Mouse (Mus musculus) cerebellum, adult (tissue): ENCODE results near the gene Fam92b.

Source experiments
- ATAC-seq: cut with Nextera tagmentation; 2 replicates; pipeline ENCODE4 v1.9.2; 2017; ENCODE audit warnings: mild to moderate bottlenecking, moderate library complexity, mixed read lengths; ENCODE audit not compliant: insufficient number of reproducible peaks, low FRiP score, low TSS enrichment

The Fam92b gene

GRCm38 (mm10) chr8:120190810-120191413 is 13.6 kb upstream of the Fam92b start:
- ATAC-seq = peak; percentile 95

- no peak for ATAC-seq
Observed at GRCm38 (mm10) chr8:120190107-120190809, 13.0 kb upstream of the Fam92b start.

- ATAC-seq = 0 out of 2 replicates have a peak, but pooled peaks have one; percentile 12
Observed at GRCm38 (mm10) chr8:120189440-120189839, 12.2 kb upstream of the Fam92b start.

- no peak for ATAC-seq
Observed at GRCm38 (mm10) chr8:120188510-120188909, 11.2 kb upstream of the Fam92b start.

- no peak for ATAC-seq
Observed at GRCm38 (mm10) chr8:120186454-120186853, 9.2 kb upstream of the Fam92b start.

GRCm38 (mm10) chr8:120184850-120185792 is 7.9 kb upstream of the Fam92b start:
- no peak for ATAC-seq

GRCm38 (mm10) chr8:120184366-120184765 is 7.1 kb upstream of the Fam92b start:
- ATAC-seq = no peak

GRCm38 (mm10) chr8:120181861-120182414 is 4.7 kb upstream of the Fam92b start:
- ATAC-seq = no peak

GRCm38 (mm10) chr8:120181274-120181673 is 4.0 kb upstream of the Fam92b start:
- no peak for ATAC-seq

GRCm38 (mm10) chr8:120180445-120180970 is 3.2 kb upstream of the Fam92b start:
- no peak for ATAC-seq

GRCm38 (mm10) chr8:120179027-120179431 is 1.8 kb upstream of the Fam92b start:
- peak; percentile 72; the same call in 1 of the 2 replicates for ATAC-seq

GRCm38 (mm10) chr8:120178124-120178514 is 853 bp upstream of the Fam92b start:
- no peak for ATAC-seq

GRCm38 (mm10) chr8:120176605-120177004 is 661 bp downstream of the Fam92b start:
- no peak for ATAC-seq

GRCm38 (mm10) chr8:120174606-120175005 is 2.7 kb downstream of the Fam92b start:
- no peak for ATAC-seq

GRCm38 (mm10) chr8:120173195-120173594 is 4.1 kb downstream of the Fam92b start:
- no peak for ATAC-seq

GRCm38 (mm10) chr8:120169119-120169518 is 8.1 kb downstream of the Fam92b start:
- ATAC-seq = no peak

GRCm38 (mm10) chr8:120167821-120168220 is 9.4 kb downstream of the Fam92b start:
- ATAC-seq = no peak

GRCm38 (mm10) chr8:120167136-120167535 is 10.1 kb downstream of the Fam92b start:
- no peak for ATAC-seq

- no peak for ATAC-seq
Observed at GRCm38 (mm10) chr8:120164026-120164425, 13.2 kb downstream of the Fam92b start.

GRCm38 (mm10) chr8:120163376-120163775 is 13.9 kb downstream of the Fam92b start:
- no peak for ATAC-seq
